Mouse (Mus musculus) kidney, embryonic 15.5 days (tissue): ENCODE measurements around the gene Grk2. TPM values are rescaled to one million over a fixed set of nuclear protein-coding genes. Genes with fewer than 3 reads are reported as not detected.

Experiments
- ATAC-seq: fragments of 200-750 bp; cut with Nextera tagmentation; replicated peaks from 2 replicates; pipeline ENCODE4 v1.8.0; 2017; ENCODE audit warnings: moderate TSS enrichment; ENCODE audit not compliant: low FRiP score
- H3K27ac ChIP-seq: fragments of 300-500 bp; sonication (generic); 2 replicates; pipeline ENCODE4 v1.5.1; 2015; ENCODE audit warnings: mild to moderate bottlenecking, inconsistent platforms
- H3K27me3 ChIP-seq: fragments of 300-500 bp; sonication (generic); 2 replicates; pipeline ENCODE4 v1.6.1; 2015; ENCODE audit warnings: inconsistent platforms
- H3K36me3 ChIP-seq: fragments of 300-500 bp; sonication (generic); 2 replicates; pipeline ENCODE4 v1.6.1; 2015; ENCODE audit warnings: inconsistent platforms
- H3K4me1 ChIP-seq: fragments of 300-500 bp; sonication (generic); 2 replicates; pipeline ENCODE4 v1.6.1; 2015; ENCODE audit warnings: inconsistent platforms
- H3K4me2 ChIP-seq: fragments of 300-500 bp; sonication (generic); 2 replicates; pipeline ENCODE4 v1.6.1; 2015; ENCODE audit warnings: moderate library complexity, mild to moderate bottlenecking, inconsistent platforms
- H3K4me3 ChIP-seq: fragments of 300-500 bp; sonication (generic); replicated peaks from 2 replicates; pipeline ENCODE4 v1.5.1; 2015; ENCODE audit warnings: mild to moderate bottlenecking, inconsistent platforms
- H3K9ac ChIP-seq: fragments of 300-500 bp; sonication (generic); 2 replicates; pipeline ENCODE4 v1.6.1; 2015; ENCODE audit warnings: mild to moderate bottlenecking, inconsistent platforms
- H3K9me3 ChIP-seq: fragments of 300-500 bp; sonication (generic); replicated peaks from 2 replicates; pipeline ENCODE4 v1.6.1; 2016; ENCODE audit warnings: inconsistent platforms
- WGBS: fragments of 180-500 bp; shearing (Covaris S2); methylation state at CpG from one replicate; pipeline ENCODE4 v1.1.7; 2015; ENCODE audit warnings: mixed read lengths; 5-methylcytosine and 5-hydroxymethylcytosine counted together
- polyA plus RNA-seq: library from polyadenylated mRNA; unstranded; fragments of >200 nt; fragmentation: Nextera tagmentation; extraction: Ambion mirVana; gene quantifications from 2 replicates; pipeline ENCODE4 v1.2.1, GENCODE M21; 2015

The Grk2 gene
- polyA plus RNA-seq, 1 experiment from 2014 or later = 17.9 TPM

DNA sequence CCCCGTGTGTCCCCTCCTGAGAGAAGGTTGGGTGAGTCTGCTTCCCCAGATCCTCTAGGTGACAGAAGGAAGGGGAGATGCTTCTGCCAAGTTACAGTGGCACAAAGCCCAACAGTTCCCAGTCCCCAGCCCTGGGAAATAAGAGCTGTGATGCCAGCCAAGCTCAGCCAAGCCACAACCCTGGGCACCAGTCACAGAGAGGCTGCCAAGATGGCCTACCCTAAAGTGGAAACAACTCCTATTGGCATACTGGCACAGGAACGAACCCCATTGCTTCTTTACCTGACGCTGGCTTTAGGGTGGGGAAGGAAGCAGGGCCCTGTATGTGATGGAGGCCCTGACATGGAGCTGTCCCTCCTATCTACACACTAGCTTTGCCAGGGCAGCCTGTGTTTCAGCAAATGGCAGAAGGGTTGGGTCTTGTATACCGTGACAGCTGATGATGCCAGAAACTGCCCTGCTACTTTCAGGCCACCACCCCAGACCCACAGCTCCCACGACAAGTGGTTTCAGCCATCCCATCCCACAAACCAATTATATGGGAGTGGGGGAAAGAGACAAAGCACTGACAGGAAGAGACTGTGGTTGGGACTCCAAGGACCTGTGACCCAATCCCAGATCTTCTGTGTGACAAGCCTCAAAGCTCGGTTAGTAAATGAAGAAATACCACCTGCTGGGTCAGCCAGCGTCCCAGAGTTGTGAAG is 2.9 kb downstream of the Grk2 start:
- Histone ChIP-seq H3K9me3 (no peaks in the 10 kb centered on the region), H3K4me2 (peak overlapping the region; percentile 81), H3K36me3 (no peaks in the 10 kb centered on the region), H3K9ac (0 out of 2 replicates have a peak overlapping the region, but pooled peaks have one; percentile 26), H3K4me3 (peak overlapping the region; percentile 23; the same call in 1 of the 2 replicates), H3K4me1 (peaks cover 76% of the 10 kb centered on the region), H3K27me3 (no peaks in the 10 kb centered on the region), H3K27ac (peak overlapping the region; percentile 90)
- no peak for ATAC-seq
- 68% methylated on average over 7 of the region's 7 CpGs for WGBS

DNA sequence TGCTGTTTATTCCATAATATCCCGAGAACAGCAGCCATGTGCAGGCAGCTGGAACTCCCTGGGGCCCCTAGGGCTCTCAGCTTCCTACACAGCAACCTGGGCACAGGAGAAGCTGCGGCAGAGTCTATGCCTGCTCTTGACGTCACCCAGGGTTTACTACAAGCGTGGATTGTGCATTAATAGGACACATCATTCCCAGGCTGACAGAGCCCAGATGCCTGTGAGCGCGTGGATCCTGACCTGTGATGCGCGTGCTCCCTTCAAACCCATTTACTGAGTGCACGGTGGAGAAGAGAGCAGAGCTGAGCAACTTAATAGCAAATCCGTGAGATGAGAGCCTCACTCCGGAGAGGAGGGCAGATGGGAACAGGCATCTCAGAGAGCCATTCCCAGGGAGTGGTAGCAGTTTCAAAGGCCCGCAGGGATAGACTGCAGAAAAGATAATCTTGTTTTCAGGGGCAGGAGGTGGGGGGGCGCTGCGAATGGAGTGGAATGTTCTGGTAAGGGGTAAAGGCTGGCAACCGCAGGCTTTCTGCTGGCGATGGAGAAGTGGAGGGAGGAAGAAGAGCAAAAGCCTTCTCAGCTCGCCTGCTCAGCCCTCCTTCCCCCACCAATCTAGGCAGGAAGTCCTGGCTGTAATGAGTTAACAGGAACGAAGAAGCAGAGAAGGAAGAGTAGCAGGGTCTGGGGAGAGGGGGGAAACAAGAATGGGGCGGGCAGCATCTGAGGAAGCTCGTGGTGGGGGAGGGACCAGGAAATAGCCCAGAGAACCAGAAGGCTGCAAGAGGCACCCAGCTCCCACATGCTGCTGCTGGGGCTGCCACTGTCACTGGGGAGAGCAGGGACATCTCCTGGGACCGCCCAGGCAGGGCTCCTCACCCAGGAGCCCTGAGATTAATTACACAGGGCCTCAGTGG is 4.0 kb downstream of the Grk2 start:
- Histone ChIP-seq H3K4me3 (peak overlapping the region; percentile 23), H3K9ac (peak overlapping the region; percentile 26)
- 18% methylated on average over 21 of the region's 21 CpGs for WGBS

DNA sequence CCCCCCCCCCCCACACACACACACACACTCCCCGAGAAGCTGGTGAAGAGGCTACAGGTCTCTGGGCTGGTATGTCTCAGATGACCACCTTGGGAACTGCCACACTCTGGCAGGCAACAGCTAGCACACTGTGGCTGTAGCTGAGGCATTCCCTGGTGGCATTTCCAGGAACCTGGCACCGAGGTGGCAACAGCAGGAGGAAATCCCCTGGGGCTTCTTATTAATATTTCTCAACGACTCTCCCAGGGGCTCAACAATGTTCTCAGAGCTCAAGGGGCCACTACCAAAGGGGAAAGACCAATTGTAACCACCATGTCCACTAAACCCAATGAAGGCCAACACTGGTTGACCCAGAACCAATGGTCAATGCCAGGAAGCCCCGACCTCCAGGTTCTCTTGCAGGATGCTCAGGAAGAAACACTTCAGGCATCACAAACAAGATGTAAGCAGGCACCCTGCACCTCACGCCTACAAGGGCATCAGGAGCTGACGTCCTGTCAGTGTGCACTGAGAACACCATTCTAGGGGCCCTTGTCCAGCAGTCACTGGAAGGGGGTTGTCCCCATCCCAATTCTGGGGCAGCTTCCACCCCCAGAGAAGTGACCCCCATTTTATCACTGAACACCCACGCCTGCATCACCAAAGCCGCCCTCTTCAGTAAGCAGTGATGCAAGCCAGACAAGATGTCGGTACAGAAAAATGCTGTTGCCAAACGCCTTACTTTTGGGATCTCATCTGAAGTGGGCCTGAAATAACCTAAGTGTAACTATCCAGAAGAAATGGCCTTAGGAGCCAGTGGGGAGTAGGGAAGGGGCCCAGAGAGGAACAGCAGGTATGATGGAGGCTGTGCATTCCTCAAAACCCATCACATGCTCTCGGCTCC is 4.9 kb downstream of the Grk2 start:
- 68% methylated on average over 11 of the region's 11 CpGs for WGBS
- H3K9ac ChIP-seq = peak overlapping the region; percentile 26; the same call in 1 of the 2 replicates
- H3K27me3 ChIP-seq = no peaks in the 10 kb centered on the region
- peak overlapping the region; percentile 81 for H3K4me2 ChIP-seq
- H3K4me3 ChIP-seq = 0 out of 2 replicates have a peak overlapping the region, but pooled peaks have one; percentile 23
- peaks cover 68% of the 10 kb centered on the region for H3K4me1 ChIP-seq
- no peaks in the 10 kb centered on the region for H3K9me3 ChIP-seq
- H3K36me3 ChIP-seq = no peaks in the 10 kb centered on the region
- no peak for ATAC-seq
- peak overlapping the region; percentile 90 for H3K27ac ChIP-seq

More for the DNA sequence above, 4.0 kb downstream of the Grk2 start:
- Histone ChIP-seq H3K9me3 (no peaks in the 10 kb centered on the region), H3K4me1 (peaks cover 75% of the 10 kb centered on the region), H3K4me2 (peak overlapping the region; percentile 81), H3K27me3 (no peaks in the 10 kb centered on the region), H3K27ac (peak overlapping the region; percentile 90), H3K36me3 (no peaks in the 10 kb centered on the region)
- no peak for ATAC-seq

DNA sequence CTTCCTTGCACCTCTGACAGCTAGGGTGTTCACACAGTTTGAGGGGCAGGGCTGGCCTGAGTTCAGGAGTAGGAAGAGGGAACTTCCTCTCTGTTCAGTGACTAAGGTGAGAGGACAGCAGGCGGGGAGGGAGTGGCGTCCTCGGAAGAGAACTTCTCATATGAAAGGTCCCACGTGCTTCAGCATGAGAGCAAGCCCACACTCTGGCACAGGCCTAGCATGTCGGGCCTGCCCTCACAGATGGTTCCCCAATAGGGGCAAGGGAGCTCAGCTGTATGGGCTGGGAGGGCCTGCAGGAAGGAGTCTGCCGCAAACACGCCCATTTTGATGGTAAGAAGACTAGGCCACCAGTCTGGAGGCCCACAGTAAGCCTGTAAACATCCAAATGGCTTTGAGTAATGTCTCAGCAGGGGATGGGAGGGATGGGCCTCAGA is 5.7 kb downstream of the Grk2 start:
- Histone ChIP-seq H3K27ac (peak overlapping the region; percentile 90), H3K9ac (no peak overlapping the region), H3K27me3 (no peaks in the 10 kb centered on the region), H3K9me3 (no peaks in the 10 kb centered on the region), H3K4me1 (peaks cover 66% of the 10 kb centered on the region), H3K4me2 (0 out of 2 replicates have a peak overlapping the region, but pooled peaks have one; percentile 3), H3K36me3 (peaks cover 2% of the 10 kb centered on the region), H3K4me3 (no peak overlapping the region)
- ATAC-seq = no peak
- WGBS = 42% methylated on average over 7 of the region's 7 CpGs

DNA sequence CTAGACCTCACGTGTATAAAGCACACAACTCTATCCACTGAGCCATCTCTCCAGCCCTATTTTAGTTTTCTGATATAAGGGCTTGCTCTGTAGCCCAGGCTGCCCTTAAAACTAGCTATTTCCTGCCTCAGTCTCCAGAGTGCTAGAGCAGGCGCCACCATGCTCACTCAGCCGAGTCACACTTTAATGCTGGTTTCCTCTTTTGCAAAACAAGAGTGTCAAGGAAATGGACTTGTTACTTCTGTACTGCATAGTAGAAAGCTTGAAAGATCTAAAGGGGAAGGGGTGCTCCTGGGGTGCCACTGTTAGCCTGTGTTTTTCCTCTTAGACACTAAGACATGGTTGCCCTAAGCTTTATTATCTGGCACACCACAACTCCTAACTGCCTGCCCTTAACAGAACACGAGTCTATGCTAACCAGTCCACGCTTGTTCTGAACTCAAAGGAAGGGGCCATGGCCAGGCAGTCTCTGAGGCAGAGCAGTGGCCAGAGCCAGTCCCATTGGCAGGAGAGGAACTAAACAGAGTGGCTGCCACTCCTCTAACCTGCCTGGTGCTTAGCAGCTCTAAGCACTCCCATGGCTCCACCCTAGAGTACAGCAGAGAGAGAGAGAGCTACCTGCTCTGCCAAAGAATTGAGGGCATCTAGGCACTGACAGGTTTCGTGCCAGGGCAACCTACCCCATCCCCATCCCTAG is 6.3 kb downstream of the Grk2 start:
- H3K4me1 ChIP-seq = peaks cover 65% of the 10 kb centered on the region
- 80% methylated on average over 6 of the region's 6 CpGs for WGBS
- H3K4me2 ChIP-seq = no peak overlapping the region
- H3K36me3 ChIP-seq = peaks cover 5% of the 10 kb centered on the region
- no peak for ATAC-seq
- H3K27me3 ChIP-seq = no peaks in the 10 kb centered on the region
- H3K9ac ChIP-seq = no peak overlapping the region
- H3K4me3 ChIP-seq = no peak overlapping the region
- H3K27ac ChIP-seq = peak overlapping the region; percentile 20
- no peaks in the 10 kb centered on the region for H3K9me3 ChIP-seq

GRCm38 (mm10) chr19:4299126-4299525 is 6.9 kb downstream of the Grk2 start:
- 87% methylated on average over 7 of the region's 7 CpGs for WGBS
- Histone ChIP-seq H3K9ac (no peak overlapping the region), H3K27ac (peak overlapping the region; percentile 20; the same call in 1 of the 2 replicates), H3K4me1 (peaks cover 65% of the 10 kb centered on the region), H3K36me3 (peaks cover 5% of the 10 kb centered on the region), H3K9me3 (no peaks in the 10 kb centered on the region), H3K27me3 (no peaks in the 10 kb centered on the region), H3K4me2 (no peak overlapping the region), H3K4me3 (no peak overlapping the region)
- ATAC-seq = no peak

DNA sequence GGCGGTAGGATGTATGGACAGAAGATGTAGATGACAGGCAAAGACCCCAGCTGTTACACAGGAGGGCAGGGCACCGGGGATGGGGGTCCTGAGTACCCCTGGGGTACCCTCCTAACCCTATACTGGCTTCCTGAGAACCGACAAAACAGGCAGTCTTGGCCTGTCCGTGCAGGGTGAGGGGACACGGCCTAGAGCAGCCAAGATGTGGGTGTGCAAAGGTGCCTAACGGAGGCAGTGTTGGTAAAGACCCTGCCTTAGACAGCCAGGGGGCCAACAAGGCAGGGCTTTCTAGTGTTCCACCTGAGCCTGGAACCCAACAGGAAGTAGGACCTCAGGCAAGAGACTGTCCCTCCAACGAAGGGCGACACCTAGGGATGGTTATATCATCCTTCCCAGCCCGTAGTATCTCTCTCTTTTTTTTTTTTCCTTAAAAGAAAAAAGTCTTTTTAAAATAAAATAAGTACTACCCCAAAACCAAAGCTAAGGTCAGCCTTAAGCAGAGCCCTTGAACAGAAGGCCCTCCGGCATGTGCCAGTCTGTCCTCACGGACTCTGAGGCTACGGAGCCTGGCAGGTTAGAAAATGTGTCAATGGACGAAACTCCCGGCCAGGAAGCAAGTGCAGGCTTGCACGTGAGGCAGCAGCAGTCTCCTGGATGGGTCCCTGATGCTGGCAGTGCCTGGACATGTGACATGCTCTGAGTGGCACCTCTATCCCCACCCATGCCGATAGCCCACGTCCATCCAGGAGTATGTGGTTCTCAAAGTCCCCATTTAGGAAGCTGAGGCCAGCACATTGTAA is 7.5 kb downstream of the Grk2 start:
- no peaks in the 10 kb centered on the region for H3K27me3 ChIP-seq
- H3K4me3 ChIP-seq = no peak overlapping the region
- H3K4me1 ChIP-seq = peaks cover 61% of the 10 kb centered on the region
- no peak overlapping the region for H3K4me2 ChIP-seq
- ATAC-seq = no peak
- no peak overlapping the region for H3K27ac ChIP-seq
- WGBS = 87% methylated on average over 17 of the region's 17 CpGs
- H3K9ac ChIP-seq = no peak overlapping the region
- H3K36me3 ChIP-seq = peaks cover 9% of the 10 kb centered on the region
- H3K9me3 ChIP-seq = no peaks in the 10 kb centered on the region

DNA sequence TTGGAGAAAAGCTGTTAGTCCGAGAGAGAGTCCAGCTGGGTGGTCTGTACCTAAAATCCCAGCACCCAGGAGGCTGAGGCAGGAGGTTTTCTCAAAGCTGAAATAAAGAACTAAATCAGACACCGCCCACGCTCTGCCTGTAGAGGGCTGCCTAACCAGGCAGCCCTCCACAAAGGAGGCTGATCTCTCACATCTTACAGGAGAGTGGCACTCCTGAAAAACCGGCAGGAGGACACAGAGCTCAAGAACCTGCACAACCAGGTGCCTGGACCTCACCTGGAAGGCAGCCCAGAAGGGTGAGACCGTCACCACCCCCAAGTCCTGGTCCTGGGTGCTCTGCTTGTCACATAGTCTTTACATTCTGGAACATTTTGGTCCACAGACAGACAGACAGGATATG is 8.2 kb downstream of the Grk2 start:
- Histone ChIP-seq H3K27ac (no peak overlapping the region), H3K4me1 (peaks cover 54% of the 10 kb centered on the region)
- WGBS = 86% methylated on average over 5 of the region's 5 CpGs

DNA sequence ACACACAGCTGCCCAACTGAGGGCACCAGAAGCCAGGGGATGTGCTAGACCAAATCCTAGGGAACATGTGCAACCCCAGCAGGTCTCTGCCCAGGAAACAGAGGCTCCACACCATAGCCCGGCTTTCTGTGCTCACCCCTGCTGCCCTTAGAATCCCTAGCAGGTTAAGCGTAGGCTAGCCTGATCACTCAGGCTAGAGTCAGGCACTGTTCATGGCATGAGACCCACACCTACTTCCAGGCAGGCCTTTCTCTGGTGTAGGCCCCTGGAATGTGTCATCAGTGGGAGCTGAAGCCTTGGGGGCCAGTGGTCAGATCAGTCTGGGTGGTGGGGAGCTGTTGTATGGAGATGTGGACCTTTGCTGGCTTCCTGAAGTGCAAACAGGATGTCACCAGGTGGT is 9.4 kb downstream of the Grk2 start:
- WGBS = 87% methylated on average over 2 of the region's 2 CpGs
- Histone ChIP-seq H3K4me2 (no peak overlapping the region), H3K9ac (no peak overlapping the region), H3K4me3 (no peak overlapping the region), H3K36me3 (peaks cover 28% of the 10 kb centered on the region), H3K27me3 (no peaks in the 10 kb centered on the region), H3K27ac (no peak overlapping the region), H3K4me1 (peaks cover 42% of the 10 kb centered on the region), H3K9me3 (no peaks in the 10 kb centered on the region)
- no peak for ATAC-seq

More for the DNA sequence above, 8.2 kb downstream of the Grk2 start:
- Histone ChIP-seq H3K36me3 (peaks cover 16% of the 10 kb centered on the region), H3K9ac (no peak overlapping the region), H3K4me2 (no peak overlapping the region), H3K27me3 (no peaks in the 10 kb centered on the region), H3K9me3 (no peaks in the 10 kb centered on the region), H3K4me3 (no peak overlapping the region)
- no peak for ATAC-seq

DNA sequence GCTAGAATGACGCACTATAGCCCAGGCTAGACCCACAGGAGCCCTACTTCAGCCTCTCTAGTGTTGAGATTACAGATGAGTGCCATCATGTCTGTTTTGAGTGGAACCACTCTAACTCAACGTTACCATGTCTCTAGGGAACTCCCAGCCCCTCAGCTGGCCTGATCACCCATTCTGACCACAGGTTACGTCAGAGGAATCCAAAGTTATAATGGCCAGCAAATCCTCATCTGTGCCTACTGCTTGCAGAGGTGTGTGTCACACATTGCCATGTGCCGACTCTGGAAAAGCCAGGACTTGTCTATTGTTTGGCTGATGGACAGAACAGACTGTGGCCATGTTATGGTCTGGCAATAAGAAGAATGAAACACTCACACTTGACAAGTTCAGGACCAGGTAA is 10.6 kb downstream of the Grk2 start:
- Histone ChIP-seq H3K9ac (no peak overlapping the region), H3K36me3 (peaks cover 40% of the 10 kb centered on the region), H3K4me3 (no peak overlapping the region), H3K27me3 (no peaks in the 10 kb centered on the region), H3K9me3 (no peaks in the 10 kb centered on the region), H3K27ac (no peak overlapping the region), H3K4me2 (no peak overlapping the region), H3K4me1 (peaks cover 30% of the 10 kb centered on the region)
- 87% methylated on average over 4 of the region's 4 CpGs for WGBS
- ATAC-seq = no peak
